Mouse (Mus musculus) liver, embryonic 14.5 days (tissue): Measurements from ENCODE around the gene Cmklr1.

Experiments
- CTCF ChIP-seq: IDR thresholded peaks from 2 replicates; pipeline ENCODE4 v1.5.1; 2016; ENCODE audit warnings: antibody characterized with exemption, low read depth, control low read depth
- EP300 ChIP-seq: IDR thresholded peaks from 2 replicates; pipeline ENCODE4 v1.6.1; 2016; ENCODE audit warnings: antibody characterized with exemption, low read depth

DNA sequence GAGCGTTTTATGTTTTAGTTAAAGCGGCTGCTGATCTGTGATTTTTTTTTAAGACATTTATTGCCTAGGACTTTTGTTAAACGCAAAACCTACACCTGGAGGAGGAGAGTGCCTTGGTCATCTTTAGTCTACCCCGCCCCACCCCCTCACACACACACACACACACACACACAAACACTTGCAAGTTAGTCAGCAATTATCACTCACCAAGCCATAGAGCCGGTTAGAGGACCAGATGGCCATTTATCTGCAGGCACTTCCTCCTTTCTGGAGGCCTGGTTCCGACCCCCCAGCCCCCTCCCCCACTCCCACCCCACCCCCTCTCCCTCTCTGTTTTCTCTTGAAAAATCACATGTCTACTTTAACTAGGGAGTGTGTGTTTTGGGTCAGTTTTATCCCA lies 65.8 kb downstream of the Cmklr1 start:
- TF ChIP-seq CTCF (no peak), EP300 (no peak)
